Mouse (Mus musculus) stomach, postnatal 0 days (tissue): ENCODE measurements around the gene Gm44805.

Experiments used
- CTCF ChIP-seq: IDR thresholded peaks from 2 replicates; pipeline ENCODE4 v1.5.1; 2016; ENCODE audit warnings: antibody characterized with exemption, low read depth, mild to moderate bottlenecking, moderate library complexity
- EP300 ChIP-seq: optimal IDR thresholded peaks from 2 replicates; pipeline ENCODE3; 2016; ENCODE audit warnings: antibody characterized with exemption

- TF ChIP-seq CTCF (peak; percentile 84), EP300 (no peak)
These were observed 20.0 kb upstream of the Gm44805 start for GRCm38 (mm10) chr7:19701069-19701761.
